Mouse (Mus musculus): ENCODE measurements at regions not wholly inside any gene's neighbourhood (a gene's known extent, or its start where the extent isn't known, plus 50 kb on each side); places are given as distances from the start of the nearest gene placed in this dataset.

- Histone ChIP-seq H3K9ac (ENCODE audit: low read depth, low read length) (no peak overlapping the region), H3K27me3 (ENCODE audit: control insufficient read depth, insufficient read depth, low read depth, low read length) (no peaks in the 10 kb centered on the region), H3K36me3 (ENCODE audit: control insufficient read depth, insufficient read depth, low read length) (no peaks in the 10 kb centered on the region), H3K9me3 (replicated peaks; ENCODE audit: control insufficient read depth, low read length, poor library complexity, severe bottlenecking) (no peaks in the 10 kb centered on the region), H3K27ac (ENCODE audit: low read length) (no peak overlapping the region), H3K4me2 (ENCODE audit: low read length) (no peak overlapping the region), H3K4me3 (ENCODE audit: low read depth, low read length) (no peak overlapping the region), H3K4me1 (ENCODE audit: control insufficient read depth, insufficient read depth, low read length) (peaks cover 3% of the 10 kb centered on the region; the same call in 1 of the 2 replicates)
- ATAC-seq, result no peak
- WGBS, result 92% methylated on average over 11 of the region's 11 CpGs
These were observed 143.5 kb upstream of the Phyhipl start for GRCm38 (mm10) chr10:70799191-70799742.

- H3K27me3 ChIP-seq (ENCODE audit: control insufficient read depth, insufficient read depth, low read depth, low read length), result no peaks in the 10 kb centered on the region
- 29% methylated on average over 7 of the region's 7 CpGs for WGBS
- no peaks in the 10 kb centered on the region for H3K36me3 ChIP-seq (ENCODE audit: control insufficient read depth, insufficient read depth, low read length)
- H3K4me2 ChIP-seq (ENCODE audit: low read length), result peak overlapping the region; percentile 26
- H3K4me3 ChIP-seq (ENCODE audit: low read depth, low read length), result no peak overlapping the region
- H3K4me1 ChIP-seq (ENCODE audit: control insufficient read depth, insufficient read depth, low read length), result peaks cover 17% of the 10 kb centered on the region
- H3K9me3 ChIP-seq (replicated peaks; ENCODE audit: control insufficient read depth, low read length, poor library complexity, severe bottlenecking), result no peaks in the 10 kb centered on the region
- ATAC-seq, result peak; percentile 94
- H3K9ac ChIP-seq (ENCODE audit: low read depth, low read length), result no peak overlapping the region
- H3K27ac ChIP-seq (ENCODE audit: low read length), result peak overlapping the region; percentile 80
These were observed 133.2 kb upstream of the Phyhipl start for GRCm38 (mm10) chr10:70788814-70789452.

- Histone ChIP-seq H3K4me1 (ENCODE audit: control insufficient read depth, insufficient read depth, low read length) (no peaks in the 10 kb centered on the region), H3K27me3 (ENCODE audit: control insufficient read depth, insufficient read depth, low read depth, low read length) (no peaks in the 10 kb centered on the region)
- 95% methylated on average over 3 of the region's 3 CpGs for WGBS
These were observed 125.3 kb upstream of the Phyhipl start for GRCm38 (mm10) chr10:70781036-70781435.

GRCm38 (mm10) chr10:70778596-70778995, 122.8 kb upstream of the Phyhipl start:
- ATAC-seq, result no peak
- H3K36me3 ChIP-seq (ENCODE audit: control insufficient read depth, insufficient read depth, low read length), result no peaks in the 10 kb centered on the region
- H3K27me3 ChIP-seq (ENCODE audit: control insufficient read depth, insufficient read depth, low read depth, low read length), result no peaks in the 10 kb centered on the region
- 86% methylated on average over 11 of the region's 11 CpGs for WGBS
- no peak overlapping the region for H3K27ac ChIP-seq (ENCODE audit: low read length)
- no peak overlapping the region for H3K4me2 ChIP-seq (ENCODE audit: low read length)
- H3K4me1 ChIP-seq (ENCODE audit: control insufficient read depth, insufficient read depth, low read length), result no peaks in the 10 kb centered on the region
- H3K4me3 ChIP-seq (ENCODE audit: low read depth, low read length), result no peak overlapping the region
- no peaks in the 10 kb centered on the region for H3K9me3 ChIP-seq (replicated peaks; ENCODE audit: control insufficient read depth, low read length, poor library complexity, severe bottlenecking)
- no peak overlapping the region for H3K9ac ChIP-seq (ENCODE audit: low read depth, low read length)

More at GRCm38 (mm10) chr10:70781036-70781435, 125.3 kb upstream of the Phyhipl start:
- H3K4me2 ChIP-seq (ENCODE audit: low read length), result no peak overlapping the region
- ATAC-seq, result no peak
- H3K9ac ChIP-seq (ENCODE audit: low read depth, low read length), result no peak overlapping the region
- H3K9me3 ChIP-seq (replicated peaks; ENCODE audit: control insufficient read depth, low read length, poor library complexity, severe bottlenecking), result no peaks in the 10 kb centered on the region
- no peaks in the 10 kb centered on the region for H3K36me3 ChIP-seq (ENCODE audit: control insufficient read depth, insufficient read depth, low read length)
- H3K4me3 ChIP-seq (ENCODE audit: low read depth, low read length), result no peak overlapping the region
- no peak overlapping the region for H3K27ac ChIP-seq (ENCODE audit: low read length)

- H3K4me1 ChIP-seq (ENCODE audit: control insufficient read depth, insufficient read depth, low read length), result no peaks in the 10 kb centered on the region
- H3K27ac ChIP-seq (ENCODE audit: low read length), result no peak overlapping the region
- no peaks in the 10 kb centered on the region for H3K36me3 ChIP-seq (ENCODE audit: control insufficient read depth, insufficient read depth, low read length)
- no peak overlapping the region for H3K4me2 ChIP-seq (ENCODE audit: low read length)
- ATAC-seq, result no peak
- WGBS, result 76% methylated on average over 2 of the region's 2 CpGs
- H3K9ac ChIP-seq (ENCODE audit: low read depth, low read length), result no peak overlapping the region
- no peaks in the 10 kb centered on the region for H3K27me3 ChIP-seq (ENCODE audit: control insufficient read depth, insufficient read depth, low read depth, low read length)
- H3K9me3 ChIP-seq (replicated peaks; ENCODE audit: control insufficient read depth, low read length, poor library complexity, severe bottlenecking), result no peaks in the 10 kb centered on the region
- H3K4me3 ChIP-seq (ENCODE audit: low read depth, low read length), result no peak overlapping the region
These were observed 118.8 kb upstream of the Phyhipl start for GRCm38 (mm10) chr10:70774571-70774970.

DNA sequence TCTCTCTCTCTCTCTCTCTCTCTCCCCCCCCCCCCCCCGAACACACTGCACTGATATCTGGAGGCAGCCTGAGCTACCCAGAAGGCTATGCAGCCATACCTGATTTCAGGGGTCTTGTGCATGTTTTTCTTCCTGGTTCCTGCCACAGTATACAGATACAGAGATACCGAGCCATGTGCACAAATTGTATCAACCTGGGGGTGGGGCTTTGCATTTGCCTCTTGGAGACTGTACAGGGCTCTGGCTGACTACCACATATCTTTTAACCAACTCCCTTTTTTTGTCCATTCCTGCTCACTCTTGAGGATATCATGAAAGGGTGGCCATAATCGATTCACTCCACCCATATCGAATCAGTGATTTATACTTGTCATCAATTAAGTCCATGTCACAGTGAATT, 118.4 kb upstream of the Phyhipl start:
- no peak for ATAC-seq
- H3K4me1 ChIP-seq (ENCODE audit: control insufficient read depth, insufficient read depth, low read length), result no peaks in the 10 kb centered on the region
- no peak overlapping the region for H3K4me2 ChIP-seq (ENCODE audit: low read length)
- H3K4me3 ChIP-seq (ENCODE audit: low read depth, low read length), result no peak overlapping the region
- no peaks in the 10 kb centered on the region for H3K36me3 ChIP-seq (ENCODE audit: control insufficient read depth, insufficient read depth, low read length)
- no peaks in the 10 kb centered on the region for H3K9me3 ChIP-seq (replicated peaks; ENCODE audit: control insufficient read depth, low read length, poor library complexity, severe bottlenecking)
- WGBS, result 77% methylated on average over 4 of the region's 4 CpGs
- H3K27ac ChIP-seq (ENCODE audit: low read length), result no peak overlapping the region
- H3K9ac ChIP-seq (ENCODE audit: low read depth, low read length), result no peak overlapping the region
- no peaks in the 10 kb centered on the region for H3K27me3 ChIP-seq (ENCODE audit: control insufficient read depth, insufficient read depth, low read depth, low read length)

DNA sequence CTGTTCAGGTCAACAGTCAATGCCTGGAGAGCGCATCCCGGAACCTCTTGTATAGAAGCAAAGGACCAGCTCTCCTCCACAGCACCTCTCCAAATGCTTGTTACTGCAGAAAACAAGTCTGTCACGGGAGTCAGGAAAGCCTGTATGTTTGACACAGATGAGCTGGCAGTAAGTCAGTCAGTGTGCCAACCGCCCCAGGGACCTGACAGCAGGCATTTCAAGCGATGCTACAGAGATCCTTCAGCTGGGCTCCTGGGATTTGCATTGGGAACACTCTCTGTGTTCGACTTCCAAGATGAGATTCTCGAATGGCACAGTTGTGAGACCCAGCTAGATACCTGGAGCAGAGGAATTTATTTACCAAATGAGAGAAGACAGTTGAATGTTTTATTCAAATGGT, 111.7 kb upstream of the Phyhipl start:
- Histone ChIP-seq H3K4me2 (ENCODE audit: low read length) (no peak overlapping the region), H3K4me1 (ENCODE audit: control insufficient read depth, insufficient read depth, low read length) (0 out of 2 replicates have a peak, but pooled peaks cover 2% of the 10 kb centered on the region), H3K9ac (ENCODE audit: low read depth, low read length) (no peak overlapping the region), H3K9me3 (replicated peaks; ENCODE audit: control insufficient read depth, low read length, poor library complexity, severe bottlenecking) (no peaks in the 10 kb centered on the region), H3K27me3 (ENCODE audit: control insufficient read depth, insufficient read depth, low read depth, low read length) (no peaks in the 10 kb centered on the region), H3K36me3 (ENCODE audit: control insufficient read depth, insufficient read depth, low read length) (no peaks in the 10 kb centered on the region), H3K4me3 (ENCODE audit: low read depth, low read length) (no peak overlapping the region), H3K27ac (ENCODE audit: low read length) (no peak overlapping the region)
- ATAC-seq, result no peak
- WGBS, result 78% methylated on average over 7 of the region's 7 CpGs

DNA sequence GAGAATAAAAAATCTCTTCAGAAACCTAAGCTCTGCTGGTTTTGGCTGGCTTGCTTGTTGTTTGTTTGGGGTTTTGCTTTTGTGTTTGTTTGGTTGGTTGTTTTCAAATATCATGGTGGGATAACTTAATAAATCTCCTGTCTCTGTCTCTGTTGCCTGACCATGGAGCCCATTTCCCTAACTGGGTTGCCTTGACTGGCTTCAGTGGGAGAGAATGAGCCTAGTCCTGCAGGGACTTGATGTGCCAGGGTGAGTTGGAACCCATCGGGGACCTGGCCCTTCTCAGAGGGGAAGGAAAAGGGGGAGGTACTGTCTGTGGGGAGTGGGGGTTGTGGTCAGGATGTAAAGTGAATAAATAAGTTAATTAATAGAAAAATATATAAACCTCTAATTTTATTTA, 111.1 kb upstream of the Phyhipl start:
- no peak overlapping the region for H3K4me3 ChIP-seq (ENCODE audit: low read depth, low read length)
- WGBS, result 79% methylated on average over 1 of the region's 1 CpGs
- H3K4me2 ChIP-seq (ENCODE audit: low read length), result no peak overlapping the region
- H3K27me3 ChIP-seq (ENCODE audit: control insufficient read depth, insufficient read depth, low read depth, low read length), result no peaks in the 10 kb centered on the region
- H3K36me3 ChIP-seq (ENCODE audit: control insufficient read depth, insufficient read depth, low read length), result no peaks in the 10 kb centered on the region
- ATAC-seq, result no peak
- H3K9me3 ChIP-seq (replicated peaks; ENCODE audit: control insufficient read depth, low read length, poor library complexity, severe bottlenecking), result no peaks in the 10 kb centered on the region
- 0 out of 2 replicates have a peak, but pooled peaks cover 2% of the 10 kb centered on the region for H3K4me1 ChIP-seq (ENCODE audit: control insufficient read depth, insufficient read depth, low read length)
- no peak overlapping the region for H3K27ac ChIP-seq (ENCODE audit: low read length)
- H3K9ac ChIP-seq (ENCODE audit: low read depth, low read length), result no peak overlapping the region

DNA sequence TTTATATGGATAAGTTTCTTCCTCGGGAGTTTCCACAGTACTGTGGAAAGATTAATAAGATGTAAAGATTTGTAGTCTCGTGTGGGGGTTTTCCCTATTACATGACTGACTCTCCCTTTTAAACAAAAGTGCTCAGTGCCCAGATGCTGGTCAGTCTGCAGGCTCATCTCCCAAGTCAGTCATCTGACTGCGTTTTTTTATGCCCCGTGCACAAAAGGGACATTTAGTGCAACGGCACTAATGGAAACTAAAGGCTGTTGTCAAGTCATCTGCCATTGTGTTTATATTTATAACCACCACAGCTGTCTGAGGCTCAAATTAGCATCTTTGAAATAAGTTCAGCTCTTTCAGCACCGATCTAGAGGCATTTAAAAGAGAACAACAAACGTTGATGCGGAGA, 110.7 kb upstream of the Phyhipl start:
- no peak overlapping the region for H3K27ac ChIP-seq (ENCODE audit: low read length)
- H3K4me3 ChIP-seq (ENCODE audit: low read depth, low read length), result no peak overlapping the region
- WGBS, result 65% methylated on average over 8 of the region's 8 CpGs
- H3K9ac ChIP-seq (ENCODE audit: low read depth, low read length), result no peak overlapping the region
- no peaks in the 10 kb centered on the region for H3K36me3 ChIP-seq (ENCODE audit: control insufficient read depth, insufficient read depth, low read length)
- H3K9me3 ChIP-seq (replicated peaks; ENCODE audit: control insufficient read depth, low read length, poor library complexity, severe bottlenecking), result no peaks in the 10 kb centered on the region
- H3K27me3 ChIP-seq (ENCODE audit: control insufficient read depth, insufficient read depth, low read depth, low read length), result no peaks in the 10 kb centered on the region
- 0 out of 2 replicates have a peak, but pooled peaks cover 2% of the 10 kb centered on the region for H3K4me1 ChIP-seq (ENCODE audit: control insufficient read depth, insufficient read depth, low read length)
- no peak for ATAC-seq
- no peak overlapping the region for H3K4me2 ChIP-seq (ENCODE audit: low read length)

Data from midbrain, embryonic 16.5 days (tissue).